Mouse (Mus musculus): Measurements from ENCODE around the gene Sdk1. TPM values are rescaled to one million over a fixed set of nuclear protein-coding genes. Genes with fewer than 3 reads are reported as not detected.

The Sdk1 gene
- polyA plus RNA-seq, 1 experiment = 1.6 TPM

GRCm38 (mm10) chr5:141649831-141650375, 408.6 kb downstream of the Sdk1 start:
- no peak overlapping the region for H3K27ac ChIP-seq (ENCODE audit: control insufficient read depth, insufficient read depth, low read length)
- no peaks in the 10 kb centered on the region for H3K4me1 ChIP-seq (replicated peaks; ENCODE audit: control insufficient read depth, insufficient read depth, low read length)
- 79% methylated on average over 6 of the region's 6 CpGs for WGBS
- H3K4me3 ChIP-seq (ENCODE audit: control insufficient read depth, insufficient read depth, low read length) = no peak overlapping the region
- DNase-seq = no peak
- H3K27me3 ChIP-seq (ENCODE audit: control insufficient read depth, insufficient read depth, low read length) = no peaks in the 10 kb centered on the region
- no peaks in the 10 kb centered on the region for H3K36me3 ChIP-seq (ENCODE audit: control insufficient read depth, insufficient read depth, low read length)
- TF ChIP-seq CTCF (IDR thresholded peaks at IDR 0.05; ENCODE audit: borderline replicate concordance, control insufficient read depth, extremely low read depth, insufficient read depth, low read length, poor library complexity) (no peak), POLR2A (IDR thresholded peaks at IDR 0.05; ENCODE audit: control insufficient read depth, extremely low read depth, insufficient read depth, low read length, poor library complexity) (no peak)

- Histone ChIP-seq H3K27me3 (ENCODE audit: control insufficient read depth, insufficient read depth, low read length) (no peaks in the 10 kb centered on the region), H3K4me3 (ENCODE audit: control insufficient read depth, insufficient read depth, low read length) (no peak overlapping the region), H3K36me3 (ENCODE audit: control insufficient read depth, insufficient read depth, low read length) (no peaks in the 10 kb centered on the region), H3K4me1 (replicated peaks; ENCODE audit: control insufficient read depth, insufficient read depth, low read length) (no peaks in the 10 kb centered on the region), H3K27ac (ENCODE audit: control insufficient read depth, insufficient read depth, low read length) (no peak overlapping the region)
- DNase-seq = no peak
- 91% methylated on average over 4 of the region's 4 CpGs for WGBS
- TF ChIP-seq POLR2A (IDR thresholded peaks at IDR 0.05; ENCODE audit: control insufficient read depth, extremely low read depth, insufficient read depth, low read length, poor library complexity) (no peak), CTCF (IDR thresholded peaks at IDR 0.05; ENCODE audit: borderline replicate concordance, control insufficient read depth, extremely low read depth, insufficient read depth, low read length, poor library complexity) (no peak)
These were observed 410.5 kb downstream of the Sdk1 start for GRCm38 (mm10) chr5:141651690-141652377.

- no peaks in the 10 kb centered on the region for H3K27me3 ChIP-seq (ENCODE audit: control insufficient read depth, insufficient read depth, low read length)
- TF ChIP-seq CTCF (IDR thresholded peaks at IDR 0.05; ENCODE audit: borderline replicate concordance, control insufficient read depth, extremely low read depth, insufficient read depth, low read length, poor library complexity) (no peak), POLR2A (IDR thresholded peaks at IDR 0.05; ENCODE audit: control insufficient read depth, extremely low read depth, insufficient read depth, low read length, poor library complexity) (no peak)
- WGBS = 68% methylated on average over 1 of the region's 1 CpGs
- H3K4me3 ChIP-seq (ENCODE audit: control insufficient read depth, insufficient read depth, low read length) = no peak overlapping the region
- no peaks in the 10 kb centered on the region for H3K4me1 ChIP-seq (replicated peaks; ENCODE audit: control insufficient read depth, insufficient read depth, low read length)
- H3K36me3 ChIP-seq (ENCODE audit: control insufficient read depth, insufficient read depth, low read length) = no peaks in the 10 kb centered on the region
- no peak for DNase-seq
- H3K27ac ChIP-seq (ENCODE audit: control insufficient read depth, insufficient read depth, low read length) = no peak overlapping the region
These were observed 435.1 kb downstream of the Sdk1 start for GRCm38 (mm10) chr5:141676371-141676770.

- Histone ChIP-seq H3K27me3 (ENCODE audit: control insufficient read depth, insufficient read depth, low read length) (no peaks in the 10 kb centered on the region), H3K4me3 (ENCODE audit: control insufficient read depth, insufficient read depth, low read length) (no peak overlapping the region), H3K4me1 (replicated peaks; ENCODE audit: control insufficient read depth, insufficient read depth, low read length) (no peaks in the 10 kb centered on the region), H3K36me3 (ENCODE audit: control insufficient read depth, insufficient read depth, low read length) (no peaks in the 10 kb centered on the region), H3K27ac (ENCODE audit: control insufficient read depth, insufficient read depth, low read length) (no peak overlapping the region)
- no peak for TF ChIP-seq CTCF (IDR thresholded peaks at IDR 0.05; ENCODE audit: borderline replicate concordance, control insufficient read depth, extremely low read depth, insufficient read depth, low read length, poor library complexity)
- no peak for TF ChIP-seq POLR2A (IDR thresholded peaks at IDR 0.05; ENCODE audit: control insufficient read depth, extremely low read depth, insufficient read depth, low read length, poor library complexity)
- WGBS = 79% methylated on average over 1 of the region's 1 CpGs
- DNase-seq = no peak
These were observed 435.7 kb downstream of the Sdk1 start for GRCm38 (mm10) chr5:141677034-141677433.

GRCm38 (mm10) chr5:141677841-141678240, 436.6 kb downstream of the Sdk1 start:
- 93% methylated on average over 8 of the region's 8 CpGs for WGBS
- no peaks in the 10 kb centered on the region for H3K4me1 ChIP-seq (replicated peaks; ENCODE audit: control insufficient read depth, insufficient read depth, low read length)
- H3K4me3 ChIP-seq (ENCODE audit: control insufficient read depth, insufficient read depth, low read length) = no peak overlapping the region
- H3K36me3 ChIP-seq (ENCODE audit: control insufficient read depth, insufficient read depth, low read length) = no peaks in the 10 kb centered on the region
- TF ChIP-seq POLR2A (IDR thresholded peaks at IDR 0.05; ENCODE audit: control insufficient read depth, extremely low read depth, insufficient read depth, low read length, poor library complexity) (no peak), CTCF (IDR thresholded peaks at IDR 0.05; ENCODE audit: borderline replicate concordance, control insufficient read depth, extremely low read depth, insufficient read depth, low read length, poor library complexity) (no peak)
- H3K27me3 ChIP-seq (ENCODE audit: control insufficient read depth, insufficient read depth, low read length) = no peaks in the 10 kb centered on the region
- DNase-seq = no peak
- no peak overlapping the region for H3K27ac ChIP-seq (ENCODE audit: control insufficient read depth, insufficient read depth, low read length)

GRCm38 (mm10) chr5:141686876-141687420, 445.7 kb downstream of the Sdk1 start:
- no peaks in the 10 kb centered on the region for H3K27me3 ChIP-seq (ENCODE audit: control insufficient read depth, insufficient read depth, low read length)

More at GRCm38 (mm10) chr5:141686876-141687420, 445.7 kb downstream of the Sdk1 start:
- H3K36me3 ChIP-seq (ENCODE audit: control insufficient read depth, insufficient read depth, low read length) = no peaks in the 10 kb centered on the region
- no peak overlapping the region for H3K4me3 ChIP-seq (ENCODE audit: control insufficient read depth, insufficient read depth, low read length)
- no peak for TF ChIP-seq CTCF (IDR thresholded peaks at IDR 0.05; ENCODE audit: borderline replicate concordance, control insufficient read depth, extremely low read depth, insufficient read depth, low read length, poor library complexity)
- TF ChIP-seq POLR2A (IDR thresholded peaks at IDR 0.05; ENCODE audit: control insufficient read depth, extremely low read depth, insufficient read depth, low read length, poor library complexity) = no peak
- DNase-seq = no peak
- no peak overlapping the region for H3K27ac ChIP-seq (ENCODE audit: control insufficient read depth, insufficient read depth, low read length)
- 89% methylated on average over 7 of the region's 7 CpGs for WGBS
- H3K4me1 ChIP-seq (replicated peaks; ENCODE audit: control insufficient read depth, insufficient read depth, low read length) = no peaks in the 10 kb centered on the region
